Mouse (Mus musculus) CD8-positive naive resting alpha-beta T cell, adult 2 months (primary cell): Measurements from ENCODE around the gene Rasl12.

ENCODE experiments used
- DNase-seq, 2 experiments: peaks; one replicate each; pipeline ENCODE4 v3.0.0; 2022; ENCODE audit warnings: low read depth in 2 of 2, low spot score in 2 of 2

Gene Rasl12

DNA sequence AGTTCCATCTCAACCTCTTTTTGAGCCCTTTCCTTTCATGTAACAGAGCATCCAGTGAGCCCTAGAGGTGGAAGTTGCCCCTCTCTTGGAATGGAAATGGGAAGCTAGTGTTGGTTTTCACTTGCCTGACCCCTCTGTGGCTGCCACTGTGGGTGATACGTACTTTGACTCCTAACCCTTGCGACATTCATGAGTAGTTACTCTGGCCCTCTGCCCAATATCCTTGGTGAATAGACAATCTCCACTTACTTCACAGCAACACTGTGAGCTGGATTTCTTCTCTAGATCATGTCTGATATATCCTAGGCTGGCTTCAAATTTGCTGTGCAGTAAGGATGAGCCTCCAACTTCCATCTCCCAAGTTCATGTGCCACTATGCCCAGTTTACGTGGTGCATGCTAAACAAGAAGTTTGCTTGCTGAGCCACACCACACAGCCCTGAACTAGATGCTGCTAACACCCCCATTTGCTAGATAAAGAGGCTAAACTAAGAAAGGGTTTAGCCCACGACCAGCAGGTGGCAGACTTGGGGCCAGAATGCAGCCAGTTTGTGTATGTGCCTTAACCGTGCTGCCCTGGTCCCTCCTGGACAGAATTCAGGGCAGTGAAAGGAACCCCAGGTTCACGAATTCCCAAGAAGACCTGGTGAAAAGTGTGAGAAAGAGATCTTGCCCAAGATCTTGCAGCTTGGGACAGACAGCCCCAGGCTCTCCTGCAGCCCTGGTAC lies 5.5 kb upstream of the Rasl12 start:
- DNase-seq = peak in 1 of 2 experiments; percentile 35

DNA sequence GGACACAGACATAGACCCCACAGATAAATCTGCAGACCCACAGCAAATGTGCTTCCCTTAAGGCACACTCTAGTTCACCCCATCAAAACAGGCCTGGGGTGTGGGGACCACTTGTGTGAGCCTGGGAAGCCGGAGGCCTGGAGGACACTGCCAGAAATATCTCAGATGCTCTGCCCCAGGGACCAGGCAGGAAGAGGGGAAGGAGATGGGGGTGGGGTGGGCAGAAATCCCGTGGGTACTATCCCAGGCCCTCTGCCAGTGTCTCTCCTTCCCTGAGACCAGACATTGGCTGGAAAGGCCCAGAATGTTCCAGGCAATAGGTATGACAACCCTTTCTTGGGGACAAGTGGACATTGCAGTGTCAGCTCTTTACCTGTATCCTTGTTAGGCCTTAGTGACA lies 4.7 kb upstream of the Rasl12 start:
- DNase-seq = no peak

DNA sequence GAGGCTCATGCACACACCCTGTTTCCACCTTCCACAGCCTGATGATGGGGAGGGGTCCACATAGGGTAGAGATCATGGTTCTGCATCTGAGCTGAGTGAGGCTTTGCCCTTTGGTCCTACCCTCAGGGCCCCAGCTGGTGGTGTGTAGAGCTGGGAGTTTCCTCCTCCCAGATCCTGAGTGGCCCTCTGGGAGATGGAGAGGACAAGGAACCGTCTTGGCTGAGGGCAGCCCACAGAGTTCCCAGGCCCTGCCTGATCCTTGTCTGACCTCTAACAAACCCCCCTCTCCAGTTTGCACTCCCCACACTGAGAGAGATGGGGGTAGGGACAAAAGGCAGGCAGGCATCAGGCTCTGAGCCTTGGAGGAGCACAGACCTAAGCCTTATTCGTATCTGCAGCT lies 3.9 kb upstream of the Rasl12 start:
- no peak for DNase-seq

DNA sequence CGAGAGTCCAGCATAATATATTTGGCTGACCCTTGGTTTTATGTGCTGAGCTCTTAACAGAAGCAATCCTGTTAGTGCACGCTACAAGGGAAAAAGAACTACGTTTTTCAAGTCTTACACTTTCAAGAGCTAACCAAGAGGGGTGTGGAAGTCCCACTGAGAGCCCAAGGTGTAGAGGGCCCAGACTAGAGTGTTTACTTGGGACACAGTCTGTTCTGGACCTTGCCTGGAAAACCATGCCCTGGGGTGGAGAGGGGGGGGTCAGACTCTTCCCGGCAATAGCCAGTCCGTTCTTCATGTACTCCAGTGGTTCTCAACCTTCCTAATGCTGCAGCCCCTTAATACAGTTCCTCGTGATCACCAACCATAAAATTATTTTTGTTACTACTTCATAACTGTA lies 1.6 kb downstream of the Rasl12 start:
- no peak for DNase-seq

DNA sequence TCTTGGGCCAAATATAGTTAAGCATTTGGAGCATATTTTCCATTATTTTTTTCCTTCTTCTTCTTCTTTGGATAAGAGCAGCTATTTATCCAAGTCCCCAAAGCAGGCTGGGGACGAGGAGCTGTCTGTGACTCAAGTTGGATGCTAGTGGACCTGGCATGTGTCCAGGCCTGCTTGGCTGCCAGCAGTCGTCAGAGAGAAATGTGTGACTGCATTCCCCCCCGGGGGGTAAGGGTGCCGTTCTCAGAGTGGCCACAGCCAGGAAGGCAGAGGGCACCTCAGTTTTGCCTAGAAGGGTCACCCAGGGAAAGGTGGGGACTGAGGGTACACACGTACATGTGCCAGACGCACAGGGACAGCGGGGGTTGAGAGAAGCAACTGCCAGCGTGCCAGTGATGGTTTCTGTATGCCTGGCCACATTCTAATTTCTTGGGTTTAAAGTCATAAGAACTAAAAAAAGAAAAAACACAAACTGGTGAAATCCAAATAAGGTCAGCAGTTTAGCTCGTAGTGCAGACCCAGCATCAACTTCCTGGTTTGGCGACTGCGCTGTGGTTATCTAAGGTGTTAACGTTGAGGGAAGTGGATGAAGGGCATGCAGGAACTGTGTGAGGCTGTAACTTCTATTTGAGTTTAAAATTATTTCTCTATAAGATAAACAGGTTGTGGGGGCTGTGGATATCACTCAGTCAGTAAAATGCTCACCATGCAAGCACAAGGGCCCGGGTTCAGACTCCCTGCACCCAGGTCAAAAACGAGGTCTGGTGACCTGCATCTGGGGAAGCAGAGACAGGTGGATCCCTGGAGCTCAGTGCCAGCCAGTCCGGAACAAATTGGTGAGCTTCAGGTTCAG lies 6.3 kb downstream of the Rasl12 start:
- no peak for DNase-seq

DNA sequence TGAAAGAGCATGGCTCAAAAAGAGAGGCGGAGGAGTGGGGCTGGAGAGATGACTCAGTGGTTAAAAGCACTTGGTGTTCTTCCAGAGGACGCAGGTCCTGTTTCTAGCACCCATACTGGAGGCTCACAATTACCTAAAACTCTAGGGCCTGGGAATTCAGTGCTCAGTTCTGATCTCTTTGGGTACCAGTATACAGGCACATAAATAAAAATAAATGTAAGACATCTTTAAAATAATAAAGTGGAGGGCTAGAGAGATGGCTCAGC lies 6.8 kb downstream of the Rasl12 start:
- DNase-seq = no peak

DNA sequence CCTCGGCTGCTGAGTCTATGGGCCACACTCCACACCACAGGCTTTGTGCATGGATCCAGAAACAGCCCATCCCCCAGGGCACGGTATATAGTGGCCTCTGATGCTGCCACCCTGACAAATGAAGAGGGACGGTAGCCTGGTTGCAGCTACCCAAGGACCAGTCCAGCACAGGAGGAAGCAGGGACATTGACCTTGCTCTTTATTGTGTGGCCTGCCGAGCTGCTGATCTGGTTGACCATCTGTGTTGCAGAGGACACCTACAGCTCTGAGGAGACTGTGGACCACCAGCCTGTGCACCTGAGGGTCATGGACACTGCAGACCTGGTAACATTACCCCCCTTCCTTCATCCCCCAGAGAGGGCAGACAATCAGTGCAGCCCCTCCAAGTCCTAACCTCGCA lies 9.0 kb downstream of the Rasl12 start:
- no peak for DNase-seq

DNA sequence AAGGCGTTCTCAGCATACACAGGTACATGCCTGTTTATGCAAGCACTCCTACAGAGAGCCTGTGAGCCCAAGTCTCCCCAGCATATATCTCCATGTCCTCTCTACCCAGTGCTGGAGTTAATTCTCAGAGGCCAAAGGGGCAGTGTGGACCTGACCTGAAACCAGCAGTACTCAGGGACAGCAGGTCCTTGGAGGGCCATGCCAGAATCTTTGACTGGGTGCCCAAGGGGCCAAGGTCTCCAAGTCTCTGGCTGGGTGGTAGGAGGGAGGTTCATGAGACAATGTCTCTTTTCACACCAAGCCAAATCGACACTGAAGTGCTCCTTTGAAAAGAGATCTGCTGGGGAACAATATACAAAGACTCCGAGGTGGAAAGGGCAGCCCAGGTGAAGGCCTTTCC lies 9.6 kb downstream of the Rasl12 start:
- no peak for DNase-seq

DNA sequence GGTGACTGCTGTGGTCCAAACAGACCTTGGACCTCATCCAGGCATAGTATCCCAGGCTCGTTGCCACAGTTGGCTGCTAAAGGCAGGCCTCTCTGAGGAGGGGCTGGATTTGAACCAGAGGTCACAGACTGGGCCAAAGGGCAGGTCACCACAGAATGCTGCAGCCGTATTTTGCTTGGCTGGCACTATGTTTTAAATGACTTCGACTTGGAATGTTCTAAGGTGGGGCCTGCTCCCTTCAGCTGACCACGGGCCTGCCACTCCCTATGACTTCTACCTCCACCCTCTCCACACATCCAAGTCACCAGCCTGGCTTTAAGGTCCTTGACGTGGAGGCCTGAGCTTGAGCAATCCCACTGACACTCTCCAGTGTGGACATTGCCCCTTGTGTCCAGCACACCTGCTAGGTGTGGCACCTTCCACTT lies 10.6 kb downstream of the Rasl12 start:
- no peak for DNase-seq

DNA sequence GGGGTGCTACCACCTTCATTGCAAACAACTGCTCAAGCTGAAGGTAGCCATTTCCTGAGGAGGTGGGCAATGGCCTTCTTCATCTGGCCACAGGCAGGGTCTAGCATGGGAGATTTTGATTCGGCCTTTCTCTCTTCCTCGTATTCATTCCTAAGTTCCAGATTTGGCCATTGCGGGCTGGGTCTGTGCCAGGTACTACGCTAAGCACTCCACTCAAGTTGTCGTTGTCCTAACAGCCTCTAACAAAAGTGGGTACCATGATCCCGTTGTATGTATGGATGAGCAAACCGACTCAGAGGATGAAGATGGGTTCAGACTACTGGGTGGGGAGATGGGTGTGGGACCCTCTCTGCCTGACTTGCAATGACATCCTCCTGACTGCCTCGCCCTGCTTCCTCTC lies 12.1 kb downstream of the Rasl12 start:
- DNase-seq = no peak

DNA sequence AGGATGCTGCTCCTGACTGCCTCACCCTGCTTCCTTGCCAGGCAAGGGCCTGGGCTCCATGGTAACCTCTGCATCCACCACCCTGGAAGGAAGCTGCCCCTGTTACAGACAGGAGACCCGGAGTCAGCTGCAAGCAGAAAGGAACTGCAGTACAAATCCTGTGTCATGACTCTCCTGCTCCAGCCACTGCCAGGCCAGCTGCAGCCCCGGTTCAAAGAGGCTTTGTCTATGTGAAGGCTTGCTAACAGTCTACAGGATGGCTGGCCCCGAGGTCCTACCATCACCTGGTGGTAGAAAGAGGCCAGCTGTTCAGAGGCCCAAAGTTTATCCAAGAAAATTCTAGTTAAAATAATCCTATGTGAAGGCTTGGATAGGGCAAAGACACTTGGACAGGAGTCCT lies 13.0 kb downstream of the Rasl12 start:
- DNase-seq = no peak

DNA sequence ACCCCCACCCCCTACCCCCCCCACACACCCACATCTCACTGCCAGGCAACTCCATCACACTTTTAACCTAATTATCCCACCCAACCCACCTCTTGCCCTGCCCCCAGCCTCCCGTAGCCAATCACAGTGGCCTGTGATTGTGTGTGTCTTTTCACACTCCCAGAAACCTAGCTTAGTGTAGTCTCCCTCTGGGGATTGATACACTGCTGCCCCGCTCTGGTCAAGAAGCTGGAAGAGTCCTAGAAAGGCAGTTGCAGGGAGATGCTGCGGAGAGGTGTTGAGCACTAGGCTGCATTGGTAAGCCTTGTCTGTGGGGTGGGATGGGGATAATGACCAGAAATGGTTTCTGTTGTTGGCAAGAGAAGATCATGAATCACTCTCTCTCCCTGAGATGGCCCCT lies 19.4 kb downstream of the Rasl12 start:
- no peak for DNase-seq

DNA sequence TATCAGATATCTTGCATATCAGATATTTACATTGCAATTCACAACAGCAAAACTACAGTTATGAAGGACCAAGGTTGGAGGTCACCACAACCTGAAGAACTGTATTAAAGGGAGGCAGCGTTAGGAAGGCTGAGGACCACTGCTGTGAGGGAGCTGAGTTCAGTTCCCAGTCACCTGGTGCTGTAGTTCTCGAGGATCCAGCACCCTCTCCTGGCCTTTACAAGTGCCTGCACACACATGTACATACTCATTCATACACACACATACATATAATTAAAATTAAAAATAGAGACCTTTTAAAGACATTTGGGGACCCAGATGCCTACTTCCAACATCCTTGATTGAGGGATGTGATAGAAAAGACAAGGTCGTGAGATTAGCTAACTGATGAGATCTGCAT lies 21.3 kb downstream of the Rasl12 start:
- DNase-seq = no peak

DNA sequence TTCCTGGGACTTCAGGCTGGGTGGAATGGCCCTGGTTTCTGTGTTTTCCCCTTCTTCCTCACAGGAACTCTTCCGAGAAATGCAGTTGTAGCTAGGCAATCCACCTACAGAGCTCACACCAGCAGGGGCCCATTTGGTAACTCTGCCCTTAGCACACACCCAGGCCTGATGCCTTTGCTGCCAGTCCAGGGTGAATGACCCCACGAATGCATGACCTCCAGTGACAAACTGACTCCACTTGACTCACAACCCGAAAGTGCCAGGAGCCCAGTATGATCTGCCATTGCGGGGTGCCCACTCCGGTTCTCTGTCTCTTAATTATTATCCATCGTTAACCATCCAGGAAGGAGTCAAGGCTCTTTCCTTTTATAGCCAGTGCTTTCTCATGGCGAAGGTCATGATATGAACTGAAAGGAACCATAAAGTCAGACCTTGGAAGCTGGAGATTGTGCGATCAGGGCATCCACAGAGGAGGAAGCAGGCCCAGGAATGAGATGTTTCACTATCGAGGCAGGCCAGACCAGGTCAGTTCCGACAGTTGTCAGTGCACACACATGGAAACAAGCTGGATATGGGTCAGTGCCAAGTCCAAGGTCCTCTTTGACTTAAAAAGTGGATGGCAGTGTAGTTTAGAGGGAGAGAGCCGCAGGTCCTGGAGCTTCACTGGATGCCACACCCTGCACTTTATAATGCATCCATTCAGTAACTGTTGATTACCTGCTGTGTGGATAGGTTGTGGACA lies 24.6 kb downstream of the Rasl12 start, which contains the start of gene Slc51b:
Gene Slc51b, minus strand, starts transcription at position 196 of the 742 bp plus-strand sequence.
- DNase-seq = no peak

DNA sequence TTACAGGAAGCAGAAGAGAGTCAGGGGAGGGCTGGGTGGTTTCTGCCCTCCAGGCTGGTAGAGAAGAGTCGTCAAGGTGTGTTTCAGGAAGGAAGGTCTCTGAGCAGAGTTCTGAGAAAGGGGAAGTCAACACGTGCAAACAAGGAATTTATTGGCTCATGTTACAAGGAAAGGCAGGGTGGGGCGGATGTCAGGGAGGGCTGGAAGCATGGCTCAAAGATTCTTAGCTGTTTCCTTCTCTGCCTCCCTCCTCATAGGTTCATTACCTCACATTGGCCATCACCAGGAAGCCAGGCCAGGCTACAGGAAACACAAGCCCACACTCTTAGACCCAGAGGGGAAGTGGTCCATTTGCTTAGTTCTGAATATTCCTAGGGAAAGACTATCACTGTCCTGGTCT lies 26.1 kb downstream of the Rasl12 start:
- DNase-seq = no peak

DNA sequence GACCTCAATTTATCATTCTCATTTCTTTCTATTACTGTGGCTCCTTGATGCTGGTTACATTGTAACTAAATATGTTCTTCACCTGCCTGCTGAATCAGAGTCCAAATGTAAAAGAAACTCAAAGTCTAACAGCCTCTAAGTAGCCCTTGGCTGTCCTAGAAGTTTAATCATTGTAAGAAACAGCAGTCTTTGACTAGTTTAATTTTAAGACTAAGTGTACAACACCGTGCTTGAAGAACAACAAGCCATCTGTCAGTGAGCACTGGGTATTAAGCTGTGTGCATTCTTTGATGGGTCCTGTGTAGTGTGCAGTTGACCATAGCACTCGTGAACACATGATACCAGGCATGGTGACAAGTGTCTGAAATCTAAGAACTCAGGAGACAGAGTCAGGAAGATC lies 29.2 kb downstream of the Rasl12 start:
- DNase-seq = no peak

DNA sequence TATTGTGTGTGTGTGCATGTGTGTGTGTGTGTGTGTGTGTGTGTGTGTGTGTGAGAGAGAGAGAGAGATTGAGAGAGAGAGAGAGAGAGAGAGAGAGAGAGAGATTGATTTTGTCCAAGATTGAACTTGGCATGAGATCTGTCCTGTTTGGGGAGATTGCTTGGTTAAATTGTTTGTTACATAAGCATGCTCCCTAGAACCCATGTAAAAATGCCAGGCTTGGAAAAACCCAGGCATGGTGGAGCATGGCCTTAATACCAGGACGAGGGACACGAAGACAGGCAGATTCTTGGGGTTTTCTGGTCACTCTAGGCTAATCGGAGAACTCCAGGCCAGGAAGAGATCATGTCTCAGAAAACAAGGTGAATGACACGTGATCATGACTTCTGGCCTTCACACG lies 29.7 kb downstream of the Rasl12 start:
- DNase-seq = no peak

DNA sequence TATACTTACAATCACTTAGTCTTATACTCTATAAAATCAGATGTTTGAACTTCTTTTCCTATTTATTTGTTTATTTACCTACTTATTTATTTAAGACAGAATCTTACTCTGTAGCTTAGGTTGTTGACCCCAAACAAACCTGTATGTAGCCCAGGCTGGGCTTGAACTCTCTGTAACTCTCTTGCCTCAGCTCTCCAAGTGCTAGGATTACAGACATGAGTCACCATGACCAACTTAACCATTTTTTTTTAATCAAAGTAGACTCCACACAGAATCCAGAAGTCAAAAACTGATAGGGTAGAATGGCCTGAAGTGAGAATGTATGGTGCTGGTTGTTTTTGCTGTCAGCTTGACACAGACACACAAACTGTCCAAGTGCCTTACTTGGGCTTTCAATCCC lies 32.1 kb downstream of the Rasl12 start:
- DNase-seq = no peak

DNA sequence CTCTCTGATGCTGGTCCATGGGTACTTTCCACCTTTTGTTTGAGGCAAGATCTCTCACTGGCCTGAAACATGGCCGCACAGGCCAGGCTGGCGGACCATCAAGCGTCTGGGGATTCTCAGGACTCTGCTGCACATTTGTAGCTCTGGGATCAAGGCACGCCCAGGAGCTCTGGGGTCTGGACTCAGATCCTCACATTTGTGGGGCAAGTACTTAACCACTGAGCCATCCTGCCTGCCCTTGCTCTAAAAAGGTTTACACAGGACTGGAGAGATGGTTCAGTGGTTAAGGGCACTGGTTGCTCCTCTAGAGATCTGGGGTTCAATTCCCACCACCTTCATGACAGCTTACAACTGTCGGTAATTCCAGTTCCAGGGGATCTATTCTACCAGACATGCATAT lies 32.6 kb downstream of the Rasl12 start:
- DNase-seq = no peak

DNA sequence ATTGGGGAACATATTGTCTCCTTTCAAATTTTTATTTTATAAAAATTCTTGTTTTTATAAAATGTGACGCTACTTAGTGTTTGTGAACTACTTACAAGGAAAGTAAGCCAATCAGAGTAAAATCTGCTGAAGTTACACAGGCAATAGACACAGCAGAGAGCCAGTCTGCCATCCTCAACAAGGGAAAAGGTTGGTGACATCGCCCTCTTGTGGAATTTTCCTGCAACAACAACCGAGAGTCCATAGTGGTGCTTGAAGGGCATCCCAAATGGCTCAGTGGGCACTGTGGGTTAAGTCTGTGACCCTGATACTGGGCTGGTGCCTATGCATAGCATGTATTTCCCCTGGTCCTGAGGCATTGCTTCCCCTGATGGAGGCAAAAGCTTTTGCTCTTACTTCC lies 33.9 kb downstream of the Rasl12 start:
- DNase-seq = peak; percentile 68 to 79

DNA sequence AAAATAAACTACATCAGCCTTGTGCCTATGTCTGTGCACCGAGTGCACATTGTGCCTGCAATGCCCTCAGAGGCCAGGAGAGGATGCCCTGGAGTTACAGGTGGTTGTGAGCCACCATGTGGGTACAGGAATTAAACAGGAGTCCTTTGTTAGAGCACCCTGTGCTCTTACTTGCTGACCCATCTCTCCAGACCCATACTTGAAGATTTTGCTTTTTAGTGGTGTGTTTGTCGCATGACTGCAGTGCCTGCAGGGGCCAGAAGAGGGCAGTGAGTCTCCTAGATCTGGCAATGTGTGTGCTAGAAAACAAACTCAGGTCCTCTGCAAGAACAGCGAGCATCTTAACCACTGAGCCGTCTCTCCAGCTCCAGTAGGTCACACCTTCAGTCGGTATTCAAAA lies 35.8 kb downstream of the Rasl12 start:
- peak; percentile 9 to 58 for DNase-seq

DNA sequence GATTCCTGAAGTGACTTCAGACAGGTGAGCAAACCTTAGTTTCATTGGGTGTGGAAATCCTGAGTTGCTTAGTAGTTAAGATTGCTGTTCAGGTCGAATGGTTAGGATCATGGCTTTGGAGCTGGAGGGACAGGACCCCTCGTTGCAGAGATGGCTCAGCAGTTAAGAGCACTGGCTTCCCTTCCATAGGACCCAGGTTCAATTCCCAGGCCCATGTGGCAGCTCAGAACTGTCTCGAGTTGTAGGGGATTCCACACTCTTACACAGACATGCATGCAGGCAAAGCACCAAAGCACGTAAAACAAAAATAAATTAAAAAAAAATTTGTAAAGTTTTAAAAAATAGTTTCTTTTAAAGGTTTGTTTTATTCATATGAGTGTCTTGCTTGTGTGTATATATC lies 36.9 kb downstream of the Rasl12 start:
- no peak for DNase-seq
